In the genomic region with DNA sequence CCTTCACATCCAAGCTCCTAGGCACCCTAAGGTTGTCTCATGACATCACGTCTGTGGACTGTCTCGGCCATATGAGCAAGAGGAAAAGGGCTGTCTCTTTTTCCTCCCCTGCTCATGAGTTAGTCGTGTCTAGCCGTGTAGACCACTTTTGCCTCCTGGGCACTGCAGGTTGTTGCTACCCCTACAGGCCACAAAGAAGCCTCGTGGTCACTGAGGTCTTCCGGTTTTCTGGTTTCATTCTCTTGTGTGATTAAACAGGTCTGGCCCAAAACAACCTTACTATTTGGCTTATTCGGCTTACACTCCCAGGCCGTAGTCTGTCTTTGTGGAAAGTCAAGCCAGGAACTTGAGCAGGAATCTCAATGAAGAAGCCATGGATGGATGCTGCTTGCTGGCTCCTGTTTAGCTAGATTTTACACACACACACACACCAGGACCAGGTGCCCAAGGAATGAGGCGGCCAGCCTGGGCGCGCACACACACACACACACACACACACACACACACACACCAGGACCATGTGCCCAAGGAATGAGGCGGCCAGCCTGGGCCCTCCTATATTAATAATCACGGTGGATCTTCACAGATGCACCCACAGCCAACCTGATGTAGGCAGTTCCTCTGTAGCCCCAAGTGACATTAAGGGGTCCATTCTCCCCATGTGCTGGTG, we compare ENCODE assay signal across 10 mouse cellular contexts. TPM values are rescaled to one million over a fixed set of nuclear protein-coding genes. Genes with fewer than 3 reads are reported as not detected.
DNase-seq lines count a peak whose midpoint lies in the region; ATAC-seq and TF ChIP-seq lines count a peak whose summit lies in the region.
"Had no signal": no experiment of that assay in that cellular context is flagged by ENCODE, and none has a peak within 500 bp of the region (broad histone marks: within the 10 kb centered on the region; RNA-seq: fewer than 3 reads in every experiment).

No protein-coding gene starts in this region.

- H3K36me3 ChIP-seq in heart, embryonic 13.5 days: no peaks in the 10 kb centered on the region
- H3K36me3 ChIP-seq in midbrain, embryonic 12.5 days: 0 out of 2 replicates have a peak, but pooled peaks cover under 1% of the 10 kb centered on the region
- H3K36me3 ChIP-seq in midbrain, postnatal 0 days (ENCODE audit: insufficient read depth, low read length): no peaks in the 10 kb centered on the region
- no peaks in the 10 kb centered on the region for H3K36me3 ChIP-seq in neural tube, embryonic 15.5 days

- no peak for ATAC-seq in heart, embryonic 13.5 days (ENCODE audit: extremely low read depth, insufficient number of reproducible peaks, low FRiP score, low TSS enrichment)
- no peak for ATAC-seq in midbrain, embryonic 12.5 days (ENCODE audit: low FRiP score, low read depth)
- ATAC-seq in midbrain, postnatal 0 days (ENCODE audit: low FRiP score): no peak
- ATAC-seq in neural tube, embryonic 15.5 days (ENCODE audit: low FRiP score): no peak
- no peak; the same call in 1 of the 2 replicates for ATAC-seq in megakaryocyte, adult 5-6 weeks (ENCODE audit: poor library complexity, severe bottlenecking)

- H3K4me1 ChIP-seq in heart, embryonic 13.5 days: peaks cover 93% of the 10 kb centered on the region
- peaks cover 92% of the 10 kb centered on the region for H3K4me1 ChIP-seq in midbrain, embryonic 12.5 days
- peaks cover 29% of the 10 kb centered on the region for H3K4me1 ChIP-seq in midbrain, postnatal 0 days (ENCODE audit: insufficient read depth, low read length)
- H3K4me1 ChIP-seq in neural tube, embryonic 15.5 days: peaks cover 86% of the 10 kb centered on the region

- no peaks in the 10 kb centered on the region for H3K27me3 ChIP-seq in heart, embryonic 13.5 days (replicated peaks)
- no peaks in the 10 kb centered on the region for H3K27me3 ChIP-seq in midbrain, embryonic 12.5 days
- no peaks in the 10 kb centered on the region for H3K27me3 ChIP-seq in midbrain, postnatal 0 days (ENCODE audit: insufficient read depth, low read length)
- H3K27me3 ChIP-seq in neural tube, embryonic 15.5 days (replicated peaks): no peaks in the 10 kb centered on the region

- no peak overlapping the region for H3K4me2 ChIP-seq in heart, embryonic 13.5 days
- H3K4me2 ChIP-seq in midbrain, embryonic 12.5 days (replicated peaks): no peak overlapping the region
- H3K4me2 ChIP-seq in midbrain, postnatal 0 days (ENCODE audit: low read depth, low read length, poor library complexity, severe bottlenecking): no peak overlapping the region
- no peak overlapping the region for H3K4me2 ChIP-seq in neural tube, embryonic 15.5 days

- H3K27ac ChIP-seq in heart, embryonic 13.5 days (replicated peaks): peak overlapping the region; percentile 70; the same call in 1 of the 2 replicates
- peak overlapping the region; percentile 8; the same call in 1 of the 2 replicates for H3K27ac ChIP-seq in midbrain, embryonic 12.5 days (replicated peaks)
- H3K27ac ChIP-seq in midbrain, postnatal 0 days (ENCODE audit: low read depth, low read length): no peak overlapping the region
- H3K27ac ChIP-seq in neural tube, embryonic 15.5 days (replicated peaks): 0 out of 2 replicates have a peak overlapping the region, but pooled peaks have one; percentile 28
- H3K27ac ChIP-seq: macrophage had no signal

- H3K9me3 ChIP-seq in heart, embryonic 13.5 days: no peaks in the 10 kb centered on the region
- no peaks in the 10 kb centered on the region for H3K9me3 ChIP-seq in midbrain, embryonic 12.5 days
- no peaks in the 10 kb centered on the region for H3K9me3 ChIP-seq in midbrain, postnatal 0 days (ENCODE audit: low read length)
- H3K9me3 ChIP-seq in neural tube, embryonic 15.5 days (replicated peaks): no peaks in the 10 kb centered on the region

- intact Hi-C loops in heart, postnatal 14 days (cut with DNase I): no loop called here

- H3K4me3 ChIP-seq in heart, embryonic 13.5 days: no peak overlapping the region
- H3K4me3 ChIP-seq in midbrain, embryonic 12.5 days: no peak overlapping the region
- no peak overlapping the region for H3K4me3 ChIP-seq in midbrain, postnatal 0 days (ENCODE audit: low read depth, low read length)
- H3K4me3 ChIP-seq in neural tube, embryonic 15.5 days (replicated peaks): no peak overlapping the region

- no peak for DNase-seq in heart, postnatal 14 days
- DNase-seq in midbrain, postnatal 0 days (ENCODE audit: low spot score): no peak
- peak; percentile 60 for DNase-seq in fibroblast of lung, adult 2 months (ENCODE audit: low read depth)
- no peak for DNase-seq in spleen, postnatal 10 days (ENCODE audit: low spot score in 2 of 2)
- DNase-seq: kidney, postnatal 36 days had no signal

- H3K9ac ChIP-seq in heart, embryonic 13.5 days: 0 out of 2 replicates have a peak overlapping the region, but pooled peaks have one; percentile 38
- peak overlapping the region; percentile 28; the same call in 1 of the 2 replicates for H3K9ac ChIP-seq in midbrain, embryonic 12.5 days (replicated peaks)
- H3K9ac ChIP-seq in midbrain, postnatal 0 days (replicated peaks; ENCODE audit: low read length, poor library complexity, severe bottlenecking): no peak overlapping the region
- no peak overlapping the region for H3K9ac ChIP-seq in neural tube, embryonic 15.5 days (replicated peaks)

- WGBS in heart, embryonic 13.5 days: 80% methylated on average over 13 of the region's 13 CpGs
- 86% methylated on average over 13 of the region's 13 CpGs for WGBS in midbrain, embryonic 12.5 days
- 82% methylated on average over 13 of the region's 13 CpGs for WGBS in midbrain, postnatal 0 days
- WGBS in neural tube, embryonic 15.5 days: 79% methylated on average over 13 of the region's 13 CpGs

- TF ChIP-seq CTCF in midbrain, postnatal 0 days (IDR thresholded peaks at IDR 0.05): no peak

RNA-seq across cellular contexts. Expression of a gene that starts 21.0 kb away (rescaled TPM):
- polyA plus RNA-seq in heart, embryonic 13.5 days (2015; fragmentation: Nextera tagmentation; extraction: Ambion mirVana): 4.4 and 5.2 TPM in 2 replicates
- total RNA-seq in heart, postnatal 14 days (2021): 10 to 100 TPM in 1 of 2 experiments, 1 to 10 TPM in 1; 7.8 to 10.0 TPM
- polyA plus RNA-seq in midbrain, embryonic 12.5 days (2016; fragmentation: Nextera tagmentation; extraction: Ambion mirVana): 25.1 and 26.1 TPM in 2 replicates
- total RNA-seq in midbrain, postnatal 0 days (2014; rRNA removed): 39.9 and 49.8 TPM in 2 replicates
- polyA plus RNA-seq in midbrain, postnatal 0 days (2015; fragmentation: Nextera tagmentation; extraction: Ambion mirVana): 5.9 and 9.5 TPM in 2 replicates
- 8.7 and 10.4 TPM in 2 replicates for polyA plus RNA-seq in neural tube, embryonic 15.5 days (2015; fragmentation: Nextera tagmentation; extraction: Ambion mirVana)
- 3.1 and 4.4 TPM in 2 replicates for total RNA-seq in megakaryocyte, adult 5-6 weeks (2015)
- 1.3 and 1.7 TPM in 2 replicates for total RNA-seq in megakaryocyte, adult 5-6 weeks (2017)

Comparison
In these comparisons a context has a peak if more than half of its experiments do, and no peak if none do; other contexts are left out.
1. H3K9ac ChIP-seq: peak in heart, embryonic 13.5 days (single experiment) and midbrain, embryonic 12.5 days (single experiment); none in midbrain, postnatal 0 days (single experiment) and neural tube, embryonic 15.5 days (single experiment).